Comparison of ENCODE assay signal across 15 mouse cellular contexts in the genomic region with DNA sequence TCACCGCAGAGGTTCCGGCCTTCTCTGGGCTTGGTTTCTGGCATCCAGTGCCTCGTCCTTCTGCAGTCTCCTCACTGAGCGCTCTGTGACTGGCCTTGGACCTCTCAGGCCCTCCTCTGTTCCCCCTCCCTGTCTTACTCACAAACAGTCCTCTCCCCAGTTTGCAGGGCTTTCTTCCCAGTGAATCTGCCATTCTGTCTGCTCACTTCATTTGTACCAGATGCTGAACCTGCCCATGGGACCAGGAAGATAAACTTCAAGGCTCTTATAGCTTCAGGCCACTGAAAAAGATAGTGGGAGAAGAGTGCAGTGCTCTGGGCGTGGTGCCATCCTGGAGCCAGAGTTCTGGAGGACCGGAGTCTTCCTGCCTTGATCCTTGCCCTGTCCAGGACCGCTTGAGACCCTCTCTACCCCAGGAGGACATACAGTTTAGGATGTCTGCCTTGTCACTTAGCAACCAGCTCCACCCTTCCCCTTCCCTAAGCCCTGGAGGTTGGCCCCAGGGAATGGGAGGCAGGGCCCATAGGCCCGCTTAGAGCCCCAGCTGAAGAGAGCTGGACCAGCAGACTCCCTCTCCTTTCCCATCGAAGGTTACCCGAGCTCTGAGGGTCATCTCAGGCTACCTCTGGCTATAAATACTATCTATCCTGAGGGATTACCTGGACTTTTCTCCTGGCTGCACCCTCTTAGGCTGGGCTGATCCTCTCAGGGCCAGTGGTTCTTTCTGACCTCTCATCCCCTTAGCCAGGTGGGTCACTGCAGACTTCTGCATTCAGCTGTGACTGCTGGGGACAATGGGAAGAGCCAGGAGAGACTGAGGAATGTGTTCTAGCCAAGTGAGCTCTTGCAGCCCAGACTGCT. TPM values are rescaled to one million over a fixed set of nuclear protein-coding genes. Genes with fewer than 3 reads are reported as not detected.
DNase-seq lines count a peak whose midpoint lies in the region; ATAC-seq lines count a peak whose summit lies in the region.
"Had no signal": no experiment of that assay in that cellular context is flagged by ENCODE, and none has a peak within 500 bp of the region (broad histone marks: within the 10 kb centered on the region; RNA-seq: fewer than 3 reads in every experiment).

No protein-coding gene starts in this region.

- WGBS in midbrain, embryonic 10.5 days = 63% methylated on average over 10 of the region's 10 CpGs
- 56% methylated on average over 10 of the region's 10 CpGs for WGBS in midbrain, embryonic 15.5 days
- 71% methylated on average over 9 of the region's 10 CpGs for WGBS in embryonic facial prominence, embryonic 14.5 days
- 70% methylated on average over 10 of the region's 10 CpGs for WGBS in stomach, embryonic 16.5 days

- H3K9ac ChIP-seq in midbrain, embryonic 15.5 days = no peak overlapping the region
- peak overlapping the region; percentile 20; the same call in 1 of the 2 replicates for H3K9ac ChIP-seq in embryonic facial prominence, embryonic 14.5 days (ENCODE audit: low read depth, low read length)
- H3K9ac ChIP-seq in stomach, embryonic 16.5 days (ENCODE audit: low read length) = no peak overlapping the region
- H3K9ac ChIP-seq: forebrain, embryonic 15.5 days had no signal

- H3K4me3 ChIP-seq in midbrain, embryonic 10.5 days = no peak overlapping the region
- H3K4me3 ChIP-seq in midbrain, embryonic 15.5 days = no peak overlapping the region
- H3K4me3 ChIP-seq in embryonic facial prominence, embryonic 14.5 days (ENCODE audit: low read depth, low read length) = no peak overlapping the region
- H3K4me3 ChIP-seq in stomach, embryonic 16.5 days (replicated peaks; ENCODE audit: low read length) = no peak overlapping the region
- H3K4me3 ChIP-seq: forebrain, embryonic 15.5 days had no signal

- no peaks in the 10 kb centered on the region for H3K27me3 ChIP-seq in midbrain, embryonic 10.5 days (ENCODE audit: low read depth, poor library complexity, severe bottlenecking)
- H3K27me3 ChIP-seq in midbrain, embryonic 15.5 days (replicated peaks) = no peaks in the 10 kb centered on the region
- H3K27me3 ChIP-seq in embryonic facial prominence, embryonic 14.5 days (replicated peaks; ENCODE audit: control insufficient read depth, insufficient read depth, low read length) = no peaks in the 10 kb centered on the region
- no peaks in the 10 kb centered on the region for H3K27me3 ChIP-seq in stomach, embryonic 16.5 days (ENCODE audit: control insufficient read depth, insufficient read depth, low read length)
- H3K27me3 ChIP-seq: forebrain, embryonic 15.5 days had no signal

- no peaks in the 10 kb centered on the region for H3K9me3 ChIP-seq in midbrain, embryonic 10.5 days (replicated peaks)
- no peaks in the 10 kb centered on the region for H3K9me3 ChIP-seq in midbrain, embryonic 15.5 days
- no peaks in the 10 kb centered on the region for H3K9me3 ChIP-seq in embryonic facial prominence, embryonic 14.5 days (ENCODE audit: control insufficient read depth, low read length)
- H3K9me3 ChIP-seq in stomach, embryonic 16.5 days (replicated peaks; ENCODE audit: control insufficient read depth, low read length) = no peaks in the 10 kb centered on the region
- H3K9me3 ChIP-seq: forebrain, embryonic 15.5 days had no signal

- H3K36me3 ChIP-seq in midbrain, embryonic 10.5 days = no peaks in the 10 kb centered on the region
- H3K36me3 ChIP-seq in midbrain, embryonic 15.5 days (replicated peaks) = no peaks in the 10 kb centered on the region
- no peaks in the 10 kb centered on the region for H3K36me3 ChIP-seq in embryonic facial prominence, embryonic 14.5 days (ENCODE audit: control insufficient read depth, insufficient read depth, low read length)
- no peaks in the 10 kb centered on the region for H3K36me3 ChIP-seq in stomach, embryonic 16.5 days (ENCODE audit: control insufficient read depth, insufficient read depth, low read length)
- H3K36me3 ChIP-seq: forebrain, embryonic 15.5 days had no signal

- ATAC-seq in midbrain, embryonic 15.5 days (replicated peaks) = no peak
- ATAC-seq in embryonic facial prominence, embryonic 14.5 days (ENCODE audit: low read depth) = no peak
- ATAC-seq in stomach, embryonic 16.5 days (ENCODE audit: insufficient read depth, low FRiP score) = no peak
- no peak for ATAC-seq in CD4-positive, CD25-positive, alpha-beta regulatory T cell, adult 4 months
- ATAC-seq: forebrain, embryonic 15.5 days had no signal

- peaks cover 34% of the 10 kb centered on the region for H3K4me1 ChIP-seq in midbrain, embryonic 10.5 days
- H3K4me1 ChIP-seq in midbrain, embryonic 15.5 days = no peaks in the 10 kb centered on the region
- peaks cover 37% of the 10 kb centered on the region for H3K4me1 ChIP-seq in embryonic facial prominence, embryonic 14.5 days (ENCODE audit: control insufficient read depth, insufficient read depth, low read length)
- H3K4me1 ChIP-seq in stomach, embryonic 16.5 days (ENCODE audit: control insufficient read depth, insufficient read depth, low read length) = peaks cover 21% of the 10 kb centered on the region

- H3K4me2 ChIP-seq in midbrain, embryonic 15.5 days = no peak overlapping the region
- no peak overlapping the region for H3K4me2 ChIP-seq in embryonic facial prominence, embryonic 14.5 days (ENCODE audit: low read depth, low read length)
- H3K4me2 ChIP-seq in stomach, embryonic 16.5 days (ENCODE audit: low read depth, low read length) = no peak overlapping the region
- H3K4me2 ChIP-seq: forebrain, embryonic 15.5 days had no signal

- DNase-seq in adrenal gland, postnatal 10 days = peak; percentile 61
- DNase-seq in adrenal gland, adult 18-20 months (ENCODE audit: low spot score in 2 of 2) = no peak
- no peak for DNase-seq in midbrain, embryonic 10.5 days (ENCODE audit: low spot score)
- peak; percentile 48 for DNase-seq in embryonic facial prominence, embryonic 14.5 days (ENCODE audit: low spot score)
- no peak for DNase-seq in thymus, postnatal 25 days
- DNase-seq: kidney, adult 9 months; layer of hippocampus, adult 9-11 months; lung, postnatal 4 days; thymus, postnatal 36 days had no signal

- 0 out of 2 replicates have a peak overlapping the region, but pooled peaks have one; percentile 17 for H3K27ac ChIP-seq in midbrain, embryonic 10.5 days (replicated peaks)
- no peak overlapping the region for H3K27ac ChIP-seq in midbrain, embryonic 15.5 days
- peak overlapping the region; percentile 46 for H3K27ac ChIP-seq in embryonic facial prominence, embryonic 14.5 days (replicated peaks; ENCODE audit: low read depth, low read length)
- H3K27ac ChIP-seq in stomach, embryonic 16.5 days (ENCODE audit: low read length) = peak overlapping the region; percentile 19; the same call in 1 of the 2 replicates
- H3K27ac ChIP-seq: forebrain, embryonic 15.5 days had no signal

RNA-seq across cellular contexts. Expression of gene Ankrd2, which starts 13.9 kb away (rescaled TPM):
- total RNA-seq in adrenal gland, postnatal 10 days (2021) = 1 to 10 TPM; 2.2 to 5.9 TPM
- under 1 TPM; 0.64 to 0.76 TPM for total RNA-seq in adrenal gland, adult 18-20 months (2021)
- 0.17 and 0.29 TPM in 2 replicates for polyA plus RNA-seq in midbrain, embryonic 10.5 days (2016; fragmentation: Nextera tagmentation; extraction: Ambion mirVana)
- polyA plus RNA-seq in midbrain, embryonic 15.5 days (2015; fragmentation: Nextera tagmentation; extraction: Ambion mirVana) = 0.56 and 0.83 TPM in 2 replicates
- 6.6 and 7.8 TPM in 2 replicates for polyA plus RNA-seq in embryonic facial prominence, embryonic 14.5 days (2014; fragmentation: Nextera tagmentation; extraction: Ambion mirVana)
- polyA plus RNA-seq in stomach, embryonic 16.5 days (2015; fragmentation: Nextera tagmentation; extraction: Ambion mirVana) = 0.84 TPM in 1 of 2 replicates, not detected in the other
- not detected for polyA plus RNA-seq in CD4-positive, CD25-positive, alpha-beta regulatory T cell, adult 4 months (2017; shearing (Covaris generic))
- total RNA-seq: common myeloid progenitor, adult 5-6 weeks; heart, postnatal 10 days had no signal

RNA-seq across cellular contexts. Expression of gene Hoga1, which starts 23.5 kb away (rescaled TPM):
- 10 to 100 TPM; 24.6 to 39.9 TPM for total RNA-seq in adrenal gland, postnatal 10 days (2021)
- total RNA-seq in adrenal gland, adult 18-20 months (2021) = 1 to 10 TPM; 4.2 to 6.5 TPM
- 1.1 and 1.8 TPM in 2 replicates for polyA plus RNA-seq in midbrain, embryonic 10.5 days (2016; fragmentation: Nextera tagmentation; extraction: Ambion mirVana)
- 1.1 and 1.3 TPM in 2 replicates for polyA plus RNA-seq in midbrain, embryonic 15.5 days (2015; fragmentation: Nextera tagmentation; extraction: Ambion mirVana)
- 1.0 and 1.9 TPM in 2 replicates for polyA plus RNA-seq in embryonic facial prominence, embryonic 14.5 days (2014; fragmentation: Nextera tagmentation; extraction: Ambion mirVana)
- 3.5 and 3.6 TPM in 2 replicates for polyA plus RNA-seq in stomach, embryonic 16.5 days (2015; fragmentation: Nextera tagmentation; extraction: Ambion mirVana)
- polyA plus RNA-seq in CD4-positive, CD25-positive, alpha-beta regulatory T cell, adult 4 months (2017; shearing (Covaris generic)) = not detected
- total RNA-seq: common myeloid progenitor, adult 5-6 weeks had no signal

RNA-seq across cellular contexts. Expression of gene 4933411K16Rik, which starts 30.1 kb away (rescaled TPM):
- 1 to 10 TPM in 1 of 2 experiments, under 1 TPM in 1; 0.75 to 1.3 TPM for total RNA-seq in adrenal gland, postnatal 10 days (2021)
- total RNA-seq in adrenal gland, adult 18-20 months (2021) = under 1 TPM; 0.35 to 0.36 TPM
- polyA plus RNA-seq in midbrain, embryonic 10.5 days (2016; fragmentation: Nextera tagmentation; extraction: Ambion mirVana) = 0.09 TPM in 1 of 2 replicates, not detected in the other
- polyA plus RNA-seq in midbrain, embryonic 15.5 days (2015; fragmentation: Nextera tagmentation; extraction: Ambion mirVana) = not detected in 2 replicates
- polyA plus RNA-seq in embryonic facial prominence, embryonic 14.5 days (2014; fragmentation: Nextera tagmentation; extraction: Ambion mirVana) = 0.25 TPM in 1 of 2 replicates, not detected in the other
- not detected in 2 replicates for polyA plus RNA-seq in stomach, embryonic 16.5 days (2015; fragmentation: Nextera tagmentation; extraction: Ambion mirVana)
- polyA plus RNA-seq in CD4-positive, CD25-positive, alpha-beta regulatory T cell, adult 4 months (2017; shearing (Covaris generic)) = not detected
- total RNA-seq: common myeloid progenitor, adult 5-6 weeks had no signal
- polyA plus RNA-seq: forebrain, embryonic 15.5 days had no signal

RNA-seq across cellular contexts. Expression of gene Ubtd1, which starts 40.3 kb away (rescaled TPM):
- total RNA-seq in adrenal gland, postnatal 10 days (2021) = 10 to 100 TPM; 17.1 to 20.2 TPM
- 10 to 100 TPM; 16.4 to 17.4 TPM for total RNA-seq in adrenal gland, adult 18-20 months (2021)
- 9.5 and 10.2 TPM in 2 replicates for polyA plus RNA-seq in midbrain, embryonic 10.5 days (2016; fragmentation: Nextera tagmentation; extraction: Ambion mirVana)
- polyA plus RNA-seq in midbrain, embryonic 15.5 days (2015; fragmentation: Nextera tagmentation; extraction: Ambion mirVana) = 10.0 and 13.6 TPM in 2 replicates
- 18.7 and 20.8 TPM in 2 replicates for polyA plus RNA-seq in embryonic facial prominence, embryonic 14.5 days (2014; fragmentation: Nextera tagmentation; extraction: Ambion mirVana)
- polyA plus RNA-seq in stomach, embryonic 16.5 days (2015; fragmentation: Nextera tagmentation; extraction: Ambion mirVana) = 13.4 and 14.8 TPM in 2 replicates
- 1 to 10 TPM; 3.7 to 4.1 TPM for polyA plus RNA-seq in CD4-positive, CD25-positive, alpha-beta regulatory T cell, adult 4 months (2017; shearing (Covaris generic))

RNA-seq across cellular contexts. Expression of gene Mms19, which starts 41.0 kb away (rescaled TPM):
- 10 to 100 TPM; 15.5 to 24.2 TPM for total RNA-seq in adrenal gland, postnatal 10 days (2021)
- 10 to 100 TPM; 17.3 to 22.1 TPM for total RNA-seq in adrenal gland, adult 18-20 months (2021)
- polyA plus RNA-seq in midbrain, embryonic 10.5 days (2016; fragmentation: Nextera tagmentation; extraction: Ambion mirVana) = 34.8 and 39.4 TPM in 2 replicates
- polyA plus RNA-seq in midbrain, embryonic 15.5 days (2015; fragmentation: Nextera tagmentation; extraction: Ambion mirVana) = 34.9 and 37.5 TPM in 2 replicates
- polyA plus RNA-seq in embryonic facial prominence, embryonic 14.5 days (2014; fragmentation: Nextera tagmentation; extraction: Ambion mirVana) = 27.5 and 35.2 TPM in 2 replicates
- 27.6 and 31.5 TPM in 2 replicates for polyA plus RNA-seq in stomach, embryonic 16.5 days (2015; fragmentation: Nextera tagmentation; extraction: Ambion mirVana)
- 100 to 1,000 TPM in 1 of 2 experiments, 10 to 100 TPM in 1; 78.1 to 104 TPM for polyA plus RNA-seq in CD4-positive, CD25-positive, alpha-beta regulatory T cell, adult 4 months (2017; shearing (Covaris generic))

Comparison
In these comparisons a context has a peak if more than half of its experiments do, and no peak if none do; other contexts are left out.
1. DNase-seq: peak in adrenal gland, postnatal 10 days (single experiment) and embryonic facial prominence, embryonic 14.5 days (single experiment); none in adrenal gland, adult 18-20 months (0 of 2), midbrain, embryonic 10.5 days (single experiment) and thymus, postnatal 25 days (single experiment).